Mouse (Mus musculus) hindlimb bud, embryonic 11.5 days (tissue): ENCODE measurements around the gene Tnfsf9.
"Not testable (repeated sequence)": the region's sequence is repeated elsewhere in the genome, so short reads cannot be mapped to it uniquely, and the experiment has no call there.

Experiments used
- DNase-seq: peaks from one replicate; pipeline ENCODE4 v3.0.0-alpha.2; 2012; ENCODE audit warnings: low read depth, low spot score; ENCODE audit errors: extremely low spot score

Tnfsf9 gene

GRCm38 (mm10) chr17:57134021-57134420, 28.9 kb downstream of the Tnfsf9 start:
- not testable (repeated sequence) for DNase-seq

GRCm38 (mm10) chr17:57134693-57135092, 29.6 kb downstream of the Tnfsf9 start:
- DNase-seq: no peak

- no peak for DNase-seq
Measured at GRCm38 (mm10) chr17:57135635-57136034, 30.5 kb downstream of the Tnfsf9 start.

- DNase-seq: no peak
Measured at GRCm38 (mm10) chr17:57138676-57139075, 33.6 kb downstream of the Tnfsf9 start.

- DNase-seq: no peak
Measured at GRCm38 (mm10) chr17:57139708-57140107, 34.6 kb downstream of the Tnfsf9 start.

- no peak for DNase-seq
Measured at GRCm38 (mm10) chr17:57143704-57144103, 38.6 kb downstream of the Tnfsf9 start.

GRCm38 (mm10) chr17:57145115-57145514, 40.0 kb downstream of the Tnfsf9 start:
- no peak for DNase-seq

GRCm38 (mm10) chr17:57148343-57148742, 43.2 kb downstream of the Tnfsf9 start:
- no peak for DNase-seq

- no peak for DNase-seq
Measured at GRCm38 (mm10) chr17:57148994-57149803, 44.1 kb downstream of the Tnfsf9 start, which contains the start of gene Cd70. Gene Cd70, minus strand, starts transcription at chr17:57149777.

GRCm38 (mm10) chr17:57153006-57153405, 47.9 kb downstream of the Tnfsf9 start:
- no peak for DNase-seq

GRCm38 (mm10) chr17:57153787-57154186, 48.7 kb downstream of the Tnfsf9 start:
- no peak for DNase-seq
